Mouse (Mus musculus) retina, postnatal 1 day (tissue): Measurements from ENCODE around the gene Fkrp.

ENCODE experiments used
- DNase-seq: peaks from one replicate; pipeline ENCODE4 v3.0.0-alpha.2; 2012

Gene Fkrp

GRCm38 (mm10) chr7:16784498-16784976 is 32.0 kb downstream of the Fkrp start:
- DNase-seq: no peak

GRCm38 (mm10) chr7:16783758-16784415 is 32.6 kb downstream of the Fkrp start:
- peak; percentile 30 for DNase-seq

GRCm38 (mm10) chr7:16783224-16783688 is 33.3 kb downstream of the Fkrp start:
- DNase-seq: no peak

GRCm38 (mm10) chr7:16782555-16783125 is 33.9 kb downstream of the Fkrp start:
- DNase-seq: peak; percentile 18

GRCm38 (mm10) chr7:16781816-16782554 is 34.5 kb downstream of the Fkrp start:
- peak; percentile 55 for DNase-seq

GRCm38 (mm10) chr7:16781555-16781815 is 35.0 kb downstream of the Fkrp start:
- no peak for DNase-seq

GRCm38 (mm10) chr7:16780825-16781554 is 35.5 kb downstream of the Fkrp start, which contains the start of gene Slc1a5:
Slc1a5 (plus strand) TSS chr7:16781340.
- DNase-seq: peak; percentile 97

- DNase-seq: no peak
Observed at GRCm38 (mm10) chr7:16780076-16780475, 36.5 kb downstream of the Fkrp start.

GRCm38 (mm10) chr7:16775888-16776287 is 40.6 kb downstream of the Fkrp start:
- DNase-seq: no peak

GRCm38 (mm10) chr7:16766443-16766842 is 50.1 kb downstream of the Fkrp start:
- no peak for DNase-seq

- no peak for DNase-seq
Observed at GRCm38 (mm10) chr7:16763463-16764218, 52.9 kb downstream of the Fkrp start.

GRCm38 (mm10) chr7:16761630-16762029 is 54.9 kb downstream of the Fkrp start:
- no peak for DNase-seq

- DNase-seq: no peak
Observed at GRCm38 (mm10) chr7:16761005-16761481, 55.5 kb downstream of the Fkrp start.

GRCm38 (mm10) chr7:16760292-16760691 is 56.2 kb downstream of the Fkrp start:
- DNase-seq: no peak
